Mouse (Mus musculus) c-Kit-positive CD71-positive TER-119-positive erythroid progenitor cells, embryonic 14.5 days (primary cell): ENCODE data around the gene Homer1.

Experiments
- DNase-seq: peaks from one replicate; pipeline ENCODE4 v3.0.0-alpha.2; 2013; ENCODE audit warnings: low spot score

Gene Homer1

GRCm38 (mm10) chr13:93299316-93299715 is at the start of gene Homer1:
TSS of gene Homer1 (plus strand) at chr13:93299635.
- DNase-seq: no peak

- no peak for DNase-seq
These were observed 47.7 kb upstream of the Homer1 start for GRCm38 (mm10) chr13:93251732-93252131.

DNA sequence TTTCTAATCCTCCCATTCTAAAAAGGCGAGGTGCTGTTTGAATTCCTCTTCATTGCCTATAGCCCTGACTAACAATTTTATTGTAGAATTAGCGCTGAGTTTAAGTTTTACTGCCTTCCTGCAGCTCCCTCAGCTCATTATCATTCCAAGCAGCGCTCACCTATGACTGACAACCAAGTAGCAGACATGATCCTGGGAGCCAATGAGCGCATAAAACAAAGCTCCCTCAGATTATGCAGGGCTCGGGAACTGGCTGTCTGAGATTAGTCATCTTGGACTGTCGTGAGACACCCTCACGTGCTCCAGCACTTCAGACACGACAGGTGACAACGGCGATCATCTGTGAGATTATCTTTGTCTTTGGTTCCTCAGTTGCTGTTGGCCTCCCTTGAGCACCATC is 47.3 kb upstream of the Homer1 start:
- DNase-seq: no peak

- no peak for DNase-seq
These were observed 46.5 kb upstream of the Homer1 start for GRCm38 (mm10) chr13:93252941-93253340.

GRCm38 (mm10) chr13:93267151-93267550 is 32.3 kb upstream of the Homer1 start:
- DNase-seq: no peak

DNA sequence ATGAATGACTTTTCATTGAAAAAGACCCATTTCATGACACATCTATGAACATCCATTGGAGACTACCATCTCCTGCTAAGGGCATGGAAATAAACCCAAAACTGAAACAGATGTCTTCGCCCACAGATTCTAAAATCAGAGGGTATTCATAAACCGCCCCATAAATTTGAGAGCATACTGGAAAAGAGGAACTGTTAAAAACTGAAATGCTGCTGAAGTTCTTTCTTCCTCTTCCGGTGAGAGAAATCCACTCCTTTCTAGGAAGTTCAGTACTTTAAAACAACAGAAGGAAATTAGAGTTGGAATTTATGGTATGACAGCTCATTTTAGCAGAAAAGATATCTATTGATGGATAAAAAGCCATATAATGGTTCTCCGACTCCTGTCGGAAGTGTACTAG is 1.1 kb downstream of the Homer1 start:
- no peak for DNase-seq

- DNase-seq: no peak
These were observed 1.6 kb downstream of the Homer1 start for GRCm38 (mm10) chr13:93301060-93301459.

DNA sequence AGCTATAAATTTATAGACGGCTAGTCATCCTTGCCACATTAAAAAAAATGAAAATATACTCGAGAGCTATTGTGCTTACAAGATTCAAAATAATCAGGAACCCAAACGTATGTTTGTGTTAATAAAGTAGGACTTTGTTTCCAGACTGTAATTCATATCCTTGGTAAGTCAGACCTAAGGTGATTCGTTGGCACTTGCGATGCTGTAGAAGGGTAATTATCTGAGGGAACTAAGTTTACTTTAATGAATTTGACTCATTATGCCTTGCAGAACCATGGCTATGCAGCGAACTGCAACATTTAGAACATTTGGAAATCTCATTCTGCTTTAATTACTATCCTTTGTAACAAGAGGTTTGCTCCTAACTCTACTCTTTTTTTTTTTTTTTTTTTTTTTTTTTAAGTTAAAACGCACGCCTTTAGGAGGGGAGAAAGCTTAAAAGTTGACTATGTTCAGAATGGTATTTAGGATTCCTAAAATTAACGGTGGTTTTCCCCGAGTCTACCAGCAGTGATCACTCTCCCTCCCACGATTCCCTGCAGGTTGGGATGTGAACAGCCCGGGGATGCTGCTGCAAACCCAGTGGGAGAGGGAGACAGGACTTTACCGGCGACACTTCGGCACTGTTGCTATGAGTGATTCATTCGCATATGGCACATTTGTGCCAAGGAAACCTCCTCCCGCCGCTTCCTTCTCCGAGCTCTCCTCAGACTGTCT is 3.6 kb downstream of the Homer1 start:
- no peak for DNase-seq

DNA sequence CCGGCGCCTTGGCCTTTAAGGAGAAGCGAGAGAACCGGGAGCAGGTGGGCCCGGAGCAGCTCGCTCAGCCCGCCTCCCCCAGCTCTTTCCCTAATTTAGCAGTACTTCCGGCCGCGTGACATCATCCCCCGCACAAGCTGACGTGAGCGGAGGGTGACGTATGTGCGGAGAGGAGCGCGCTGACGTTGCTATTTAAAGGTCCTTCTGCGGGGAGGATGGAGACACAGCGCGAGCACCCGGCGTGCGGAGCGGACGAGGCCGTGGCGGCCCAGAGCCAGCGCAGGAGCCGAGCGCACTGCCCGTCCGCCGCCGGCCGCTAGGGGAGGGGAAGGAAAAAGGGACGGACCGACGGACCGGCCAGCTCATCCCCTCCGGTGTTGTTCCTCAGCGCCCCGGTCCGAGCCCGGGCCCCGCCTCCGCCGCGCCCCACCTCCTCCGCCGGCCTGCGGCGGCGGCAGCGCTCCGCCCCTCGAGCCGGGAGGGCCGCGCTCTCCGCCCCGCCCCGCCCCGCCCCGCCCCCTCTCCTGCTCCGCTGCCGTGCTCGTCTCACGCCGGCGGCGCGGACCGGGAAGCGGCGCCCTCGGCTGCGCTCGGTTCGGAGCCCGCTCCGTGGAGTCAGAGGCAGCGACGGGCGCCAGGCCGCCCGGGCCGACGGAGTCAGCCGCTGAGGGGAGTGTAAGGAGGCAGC is 4.3 kb downstream of the Homer1 start:
- DNase-seq: peak; percentile 92

DNA sequence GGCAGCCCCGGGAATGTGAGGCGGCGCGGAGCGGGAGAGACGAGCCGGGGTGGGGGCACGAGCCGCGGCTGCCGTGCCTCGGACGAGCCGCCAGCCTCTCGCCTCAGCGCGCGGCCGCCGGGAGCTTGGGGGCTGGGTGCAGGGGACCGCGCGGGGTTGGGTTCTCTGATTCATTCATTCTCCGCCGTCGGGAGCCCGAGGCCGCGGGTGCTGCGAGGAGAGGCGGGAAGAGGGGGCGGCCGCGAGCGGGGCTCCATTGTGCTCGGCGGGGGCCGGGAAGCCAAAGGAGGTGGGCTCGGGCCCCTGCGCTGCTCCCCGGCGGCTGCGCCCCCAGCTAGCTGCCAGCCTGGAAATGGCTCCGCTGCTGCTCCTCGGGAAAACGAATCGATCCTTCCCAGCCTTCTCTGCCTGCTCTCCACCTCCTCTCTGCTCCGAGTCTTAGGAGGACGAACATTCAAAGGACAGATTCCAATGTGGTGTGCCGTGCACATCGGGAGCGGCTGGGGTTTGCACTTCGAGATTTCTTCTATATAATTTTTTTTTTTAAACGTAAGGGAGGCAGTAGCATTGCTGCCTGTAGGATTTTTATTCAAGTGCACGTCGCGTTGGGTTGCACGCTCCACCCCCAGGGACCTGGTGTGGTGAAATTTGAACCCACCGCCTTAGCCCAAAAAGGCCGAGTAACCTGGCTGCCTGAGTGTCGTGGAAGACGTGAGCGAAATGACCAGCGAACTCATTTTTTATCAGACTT is 5.0 kb downstream of the Homer1 start:
- DNase-seq: peak; percentile 35

DNA sequence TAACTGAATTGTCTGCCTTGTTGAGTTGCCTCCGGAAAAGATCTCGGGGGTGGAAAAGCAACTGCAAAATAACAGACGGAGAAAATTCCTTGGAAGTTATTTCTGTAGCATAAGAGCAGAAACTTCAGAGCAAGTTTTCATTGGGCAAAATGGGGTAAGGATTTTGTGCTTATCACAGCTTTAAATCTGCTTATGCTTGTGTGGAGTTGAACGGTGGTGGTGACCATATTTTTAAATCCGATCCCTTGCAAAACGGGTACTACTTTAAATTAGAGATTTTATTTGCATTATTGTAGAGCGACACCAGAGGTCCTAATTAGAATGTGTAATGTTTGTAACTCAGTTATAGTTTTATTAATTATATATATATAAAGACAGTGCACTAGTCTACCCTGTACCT is 5.7 kb downstream of the Homer1 start:
- DNase-seq: peak; percentile 34

- DNase-seq: no peak
These were observed 6.2 kb downstream of the Homer1 start for GRCm38 (mm10) chr13:93305636-93306035.

- DNase-seq: no peak
These were observed 7.1 kb downstream of the Homer1 start for GRCm38 (mm10) chr13:93306545-93306944.

- DNase-seq: no peak
These were observed 8.3 kb downstream of the Homer1 start for GRCm38 (mm10) chr13:93307700-93308099.

DNA sequence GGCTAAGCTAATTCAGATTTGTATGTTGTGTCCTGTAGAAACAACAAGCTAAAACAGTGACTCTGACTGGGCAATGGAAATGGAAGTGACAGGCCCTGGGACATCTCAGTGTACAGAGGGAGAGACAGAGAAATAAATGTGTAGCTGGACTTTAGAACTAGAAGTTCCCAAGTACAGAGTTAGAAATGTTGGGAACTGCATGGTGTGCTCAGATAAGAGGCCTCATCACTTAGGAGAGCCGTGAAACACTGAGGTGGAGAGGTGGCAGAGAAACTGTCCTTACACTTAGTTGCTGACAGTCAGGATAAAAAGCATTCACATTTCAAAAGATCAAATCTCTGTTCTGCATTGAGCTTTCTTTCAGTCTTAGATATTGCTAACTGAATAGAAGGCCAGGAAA is 9.9 kb downstream of the Homer1 start:
- DNase-seq: no peak

DNA sequence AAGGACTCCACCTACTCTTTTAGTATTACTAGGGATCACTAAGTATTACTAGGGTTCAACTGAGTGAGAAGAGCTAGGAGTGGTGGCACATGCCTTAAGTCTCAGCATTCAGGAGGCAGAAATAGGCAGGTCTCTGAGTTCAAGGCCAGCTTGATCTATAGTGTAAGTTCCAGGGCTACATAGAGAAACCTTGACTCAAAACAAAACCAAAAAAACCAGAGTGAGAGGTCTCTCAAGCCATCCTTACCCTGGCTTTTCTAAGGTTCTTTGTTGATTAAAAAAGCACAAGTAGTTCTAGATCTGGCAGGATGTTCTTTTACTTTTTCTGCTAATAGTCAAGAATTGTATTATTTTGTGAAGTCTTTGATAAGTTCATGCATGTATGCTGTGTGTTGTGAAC is 13.1 kb downstream of the Homer1 start:
- DNase-seq: no peak

DNA sequence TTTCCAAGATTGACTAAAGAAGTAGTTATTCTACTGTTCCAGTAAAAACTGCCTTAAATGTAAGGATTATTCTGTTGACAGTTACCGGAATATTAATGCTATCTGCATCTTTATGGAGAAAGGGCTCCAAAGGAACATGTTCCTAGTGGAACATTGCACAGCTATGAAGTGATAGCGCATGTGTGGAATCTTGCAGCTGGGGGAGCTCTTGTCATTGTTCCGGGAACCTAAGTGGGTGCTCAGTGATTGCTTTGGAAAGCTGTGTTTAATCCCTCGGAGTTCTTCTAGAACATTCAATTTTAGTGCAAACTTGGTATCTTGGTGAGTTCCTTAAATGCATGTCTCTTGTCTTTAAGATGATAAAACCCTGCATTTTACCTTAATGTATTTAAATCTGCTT is 14.9 kb downstream of the Homer1 start:
- DNase-seq: no peak

DNA sequence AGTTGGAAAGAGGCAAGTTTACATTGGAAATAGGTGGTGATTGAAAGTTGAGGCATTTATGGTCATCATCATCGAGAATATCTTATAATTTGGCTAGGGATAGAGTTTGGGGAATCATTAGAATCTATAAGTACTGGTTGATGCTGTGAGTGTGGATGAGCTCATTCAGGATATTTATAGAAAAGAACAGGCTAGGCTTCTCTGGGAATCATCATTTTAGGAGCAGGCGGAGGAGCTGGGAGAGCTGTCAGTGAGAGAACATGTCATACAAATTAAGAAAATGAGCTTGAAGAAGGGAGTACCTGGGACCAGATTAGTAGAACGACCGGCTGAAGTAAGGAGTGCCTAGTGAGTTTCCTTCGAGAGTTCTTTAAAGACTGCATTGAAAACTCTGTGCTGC is 20.7 kb downstream of the Homer1 start:
- no peak for DNase-seq

GRCm38 (mm10) chr13:93326326-93326725 is 26.9 kb downstream of the Homer1 start:
- no peak for DNase-seq

DNA sequence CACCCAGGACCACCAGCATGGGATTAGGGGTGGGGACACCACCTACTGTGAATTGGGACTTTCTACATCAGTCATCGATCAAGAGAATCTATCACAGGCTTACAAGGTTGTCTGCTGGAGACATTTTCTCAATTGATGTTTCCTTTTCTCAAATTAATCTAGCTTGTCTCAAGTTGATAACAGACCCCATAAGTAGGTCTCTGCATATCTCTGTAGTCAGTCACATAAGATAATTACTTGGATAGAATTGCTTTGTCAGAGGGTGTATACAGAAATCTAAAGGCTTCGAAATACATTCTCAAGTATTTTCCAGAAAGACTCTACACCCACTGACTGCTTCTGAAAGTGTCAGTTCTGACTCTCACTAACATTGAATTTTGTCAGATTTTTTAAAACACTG is 32.3 kb downstream of the Homer1 start:
- no peak for DNase-seq

GRCm38 (mm10) chr13:93332491-93332890 is 33.1 kb downstream of the Homer1 start:
- DNase-seq: no peak

- no peak for DNase-seq
These were observed 35.9 kb downstream of the Homer1 start for GRCm38 (mm10) chr13:93335337-93335736.

- no peak for DNase-seq
These were observed 39.0 kb downstream of the Homer1 start for GRCm38 (mm10) chr13:93338394-93338793.
